Mouse (Mus musculus) intestine, postnatal 0 days (tissue): ENCODE results near the gene Wfdc6b. TPM values are rescaled to one million over a fixed set of nuclear protein-coding genes. Genes with fewer than 3 reads are reported as not detected.

Source experiments
- ATAC-seq: fragments of 200-750 bp; cut with Nextera tagmentation; 2 replicates; pipeline ENCODE4 v1.8.0; 2017; ENCODE audit warnings: mild to moderate bottlenecking, moderate TSS enrichment, moderate library complexity
- H3K27ac ChIP-seq: fragments of 300-500 bp; sonication (generic); 2 replicates; pipeline ENCODE4 v1.5.1; 2014; ENCODE audit warnings: mild to moderate bottlenecking, low read depth, low read length, moderate library complexity
- H3K27me3 ChIP-seq: fragments of 300-500 bp; sonication (generic); replicated peaks from 2 replicates; pipeline ENCODE4 v1.6.1; 2014; ENCODE audit warnings: low read length, mixed read lengths; ENCODE audit not compliant: control insufficient read depth, insufficient read depth
- H3K36me3 ChIP-seq: fragments of 300-500 bp; sonication (generic); 2 replicates; pipeline ENCODE4 v1.6.1; 2014; ENCODE audit warnings: mild to moderate bottlenecking, moderate library complexity; ENCODE audit not compliant: control insufficient read depth, insufficient read depth
- H3K4me1 ChIP-seq: fragments of 300-500 bp; sonication (generic); replicated peaks from 2 replicates; pipeline ENCODE4 v1.6.1; 2014; ENCODE audit warnings: antibody characterized with exemption, low read length, mixed read lengths; ENCODE audit not compliant: control insufficient read depth, insufficient read depth
- H3K4me2 ChIP-seq: fragments of 300-500 bp; sonication (generic); replicated peaks from 2 replicates; pipeline ENCODE4 v1.6.1; 2014; ENCODE audit warnings: low read depth, mild to moderate bottlenecking, moderate library complexity
- H3K4me3 ChIP-seq: fragments of 300-500 bp; sonication (generic); 2 replicates; pipeline ENCODE4 v1.5.1; 2014; ENCODE audit warnings: low read depth, low read length
- H3K9ac ChIP-seq: fragments of 300-500 bp; sonication (generic); 2 replicates; pipeline ENCODE4 v1.6.1; 2014; ENCODE audit warnings: mild to moderate bottlenecking, low read depth, low read length
- H3K9me3 ChIP-seq: fragments of 300-500 bp; sonication (generic); 2 replicates; pipeline ENCODE4 v1.6.1; 2016; ENCODE audit warnings: mixed run types; ENCODE audit not compliant: control insufficient read depth
- CTCF ChIP-seq: sonication (generic); IDR thresholded peaks from 2 replicates; pipeline ENCODE4 v1.5.1; 2016; ENCODE audit warnings: low read depth, mild to moderate bottlenecking, control low read depth, antibody characterized with exemption, moderate library complexity
- WGBS: fragments of 180-500 bp; shearing (Covaris S2); extraction: QIAGEN DNeasy Blood & Tissue Kit; methylation state at CpG from one replicate; pipeline ENCODE4 v1.1.7; 2014; 5-methylcytosine and 5-hydroxymethylcytosine counted together
- polyA plus RNA-seq: library from polyadenylated mRNA; unstranded; fragments of >200 nt; fragmentation: Nextera tagmentation; extraction: Ambion mirVana; gene quantifications from 2 replicates; pipeline ENCODE4 v1.2.1, GENCODE M21; 2015

Gene Wfdc6b
- polyA plus RNA-seq, 1 experiment from 2014 or later = not detected

DNA sequence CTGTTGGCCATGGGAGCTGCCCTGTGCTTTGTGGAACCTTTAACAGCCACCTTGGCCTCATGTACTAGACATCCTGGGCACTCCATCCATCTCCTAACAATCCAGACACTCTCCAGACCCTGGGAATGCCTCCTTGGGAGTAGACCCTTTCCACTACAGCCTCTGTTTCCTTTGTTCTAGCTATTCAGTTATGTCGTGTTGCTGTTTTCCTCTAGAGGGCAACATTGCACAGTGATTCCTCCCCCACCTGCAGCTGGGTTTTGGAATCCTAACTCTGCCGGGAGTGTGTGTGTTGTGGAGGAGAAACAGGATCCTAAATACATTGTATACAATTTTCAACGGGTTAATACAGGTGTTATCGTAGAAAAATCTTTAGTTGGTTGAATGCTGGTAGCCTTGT lies 21.3 kb upstream of the Wfdc6b start:
- Histone ChIP-seq H3K27me3 (no peaks in the 10 kb centered on the region), H3K4me3 (no peak overlapping the region), H3K36me3 (no peaks in the 10 kb centered on the region), H3K27ac (no peak overlapping the region), H3K9me3 (no peaks in the 10 kb centered on the region), H3K4me2 (no peak overlapping the region), H3K4me1 (no peaks in the 10 kb centered on the region), H3K9ac (no peak overlapping the region)
- ATAC-seq = no peak
- peak; percentile 86 for TF ChIP-seq CTCF
- 5% methylated on average over 4 of the region's 4 CpGs for WGBS

DNA sequence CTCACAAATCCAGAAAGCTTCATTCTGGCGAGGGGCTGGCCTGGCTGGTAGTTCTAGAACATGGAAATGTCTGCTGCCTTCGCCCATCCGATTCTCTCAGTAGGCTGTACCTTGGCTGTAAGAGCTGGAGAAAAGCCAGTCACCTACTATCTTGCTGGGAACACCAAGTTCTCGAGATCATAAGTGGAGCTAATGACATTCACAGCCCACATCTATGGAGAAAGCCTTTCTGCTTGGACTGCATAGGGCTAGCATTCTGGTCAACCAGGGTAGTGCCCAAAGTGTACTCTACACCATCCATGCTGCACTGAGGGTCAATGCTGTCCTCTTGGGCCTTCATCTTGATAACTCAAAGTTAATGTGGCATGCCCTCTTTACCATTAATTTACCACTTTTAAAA lies 19.8 kb upstream of the Wfdc6b start, which contains the start of gene Eppin:
Gene Eppin (minus strand): TSS at position 101 of the 400 bp plus-strand sequence.
- Histone ChIP-seq H3K27ac (no peak within 1 kb of the TSS), H3K9me3 (no peaks in the 10 kb centered on the region), H3K4me1 (no peaks in the 10 kb centered on the region), H3K4me2 (no peak within 1 kb of the TSS), H3K36me3 (no peaks in the 10 kb centered on the region), H3K4me3 (no peak within 1 kb of the TSS), H3K9ac (no peak within 1 kb of the TSS), H3K27me3 (no peaks in the 10 kb centered on the region)
- WGBS = 80% methylated on average over 4 of the region's 4 CpGs
- no peak for TF ChIP-seq CTCF
- ATAC-seq = no peak

DNA sequence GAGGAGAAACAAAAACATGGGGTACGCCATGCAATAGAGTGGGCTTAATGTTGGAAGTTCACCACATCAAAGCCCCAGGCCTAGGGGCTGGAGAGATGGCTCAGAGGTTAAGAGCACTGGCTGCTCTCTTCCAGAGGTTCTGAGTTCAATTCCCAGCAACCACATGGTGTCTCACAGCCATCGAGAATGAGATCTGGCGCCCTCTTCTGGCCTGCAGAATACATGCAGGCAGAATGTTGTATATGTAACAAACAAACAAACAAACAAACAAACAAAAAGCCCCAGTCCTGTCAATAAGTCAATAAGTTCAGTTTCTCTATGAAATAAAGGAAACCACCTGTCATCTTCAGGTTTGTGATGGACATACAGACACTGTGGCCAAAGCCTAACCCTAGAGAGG lies 13.1 kb upstream of the Wfdc6b start:
- Histone ChIP-seq H3K27ac (no peak overlapping the region), H3K4me2 (no peak overlapping the region), H3K9ac (no peak overlapping the region), H3K9me3 (no peaks in the 10 kb centered on the region), H3K27me3 (no peaks in the 10 kb centered on the region), H3K4me3 (no peak overlapping the region), H3K4me1 (no peaks in the 10 kb centered on the region), H3K36me3 (no peaks in the 10 kb centered on the region)
- WGBS = 65% methylated on average over 3 of the region's 3 CpGs
- peak; percentile 34; the same call in 1 of the 2 replicates for TF ChIP-seq CTCF
- no peak for ATAC-seq

DNA sequence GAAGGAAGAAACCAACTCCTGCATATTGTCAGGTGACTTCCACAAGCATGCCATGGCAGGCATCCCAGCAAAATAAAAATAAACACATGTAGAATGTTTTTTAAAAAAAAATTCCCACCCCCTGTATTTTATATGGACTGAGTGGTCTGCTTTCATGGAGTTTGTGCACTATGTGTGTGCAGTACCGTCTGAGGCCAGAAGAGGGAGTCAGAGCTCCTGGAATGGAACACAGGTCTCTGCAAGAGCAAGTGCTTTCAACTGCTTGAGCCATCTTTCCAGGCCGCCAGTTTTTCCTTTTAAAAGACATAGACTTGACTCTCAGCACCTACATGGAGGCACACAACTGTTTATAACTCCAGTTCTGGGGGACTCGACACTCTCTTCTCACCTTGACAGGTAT lies 9.8 kb upstream of the Wfdc6b start:
- Histone ChIP-seq H3K27ac (no peak overlapping the region), H3K4me1 (no peaks in the 10 kb centered on the region), H3K9me3 (no peaks in the 10 kb centered on the region), H3K27me3 (no peaks in the 10 kb centered on the region), H3K4me3 (no peak overlapping the region), H3K4me2 (no peak overlapping the region), H3K36me3 (no peaks in the 10 kb centered on the region), H3K9ac (no peak overlapping the region)
- 89% methylated on average over 3 of the region's 3 CpGs for WGBS
- no peak; the same call in 1 of the 2 replicates for TF ChIP-seq CTCF
- ATAC-seq = no peak

DNA sequence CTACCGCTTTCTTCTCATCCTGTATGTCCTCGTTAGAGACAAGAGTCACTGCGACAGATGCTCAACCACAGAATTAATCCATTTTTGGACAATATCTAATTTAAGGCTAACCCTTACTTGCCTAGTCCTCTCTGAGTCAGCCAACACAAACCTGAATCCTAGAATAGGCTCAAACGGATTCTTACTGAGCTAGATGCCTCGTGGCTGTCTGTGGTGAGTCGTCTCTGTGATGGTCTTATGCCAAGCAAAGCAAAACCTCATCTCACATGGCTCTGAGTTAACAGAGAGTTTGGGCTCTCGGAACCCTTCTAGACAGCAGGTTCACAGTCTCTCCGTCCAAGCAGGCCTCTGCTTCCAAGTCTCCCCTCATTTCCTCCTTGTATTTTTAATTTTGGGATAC lies 8.9 kb upstream of the Wfdc6b start:
- H3K36me3 ChIP-seq = no peaks in the 10 kb centered on the region
- WGBS = 95% methylated on average over 8 of the region's 8 CpGs
- ATAC-seq = no peak
- H3K4me1 ChIP-seq = no peaks in the 10 kb centered on the region
- H3K27me3 ChIP-seq = no peaks in the 10 kb centered on the region
- no peaks in the 10 kb centered on the region for H3K9me3 ChIP-seq
- H3K4me2 ChIP-seq = no peak overlapping the region
- H3K9ac ChIP-seq = no peak overlapping the region
- no peak overlapping the region for H3K4me3 ChIP-seq
- TF ChIP-seq CTCF = no peak
- H3K27ac ChIP-seq = no peak overlapping the region

DNA sequence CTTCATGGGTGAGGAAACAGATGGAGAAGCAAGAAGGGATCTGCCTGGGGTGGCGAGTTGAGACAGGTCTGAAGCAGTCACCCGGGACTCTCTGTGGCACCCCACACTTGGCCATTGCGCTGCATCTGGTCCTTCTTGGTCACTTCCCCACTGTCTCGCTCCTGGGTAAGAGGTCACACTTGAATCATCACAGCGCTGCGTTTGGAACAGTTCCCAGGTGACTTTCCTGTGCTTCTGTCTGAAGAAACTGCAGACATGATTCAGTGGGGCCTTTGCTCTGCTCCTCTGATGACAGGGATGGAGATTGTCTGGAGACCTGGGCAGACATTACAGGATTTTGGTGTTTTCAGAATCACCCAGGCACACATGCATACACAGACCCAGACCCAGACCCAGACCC lies 4.5 kb upstream of the Wfdc6b start:
- Histone ChIP-seq H3K4me3 (no peak overlapping the region), H3K4me1 (no peaks in the 10 kb centered on the region), H3K36me3 (no peaks in the 10 kb centered on the region), H3K27ac (no peak overlapping the region), H3K9ac (no peak overlapping the region), H3K4me2 (no peak overlapping the region), H3K9me3 (no peaks in the 10 kb centered on the region), H3K27me3 (no peaks in the 10 kb centered on the region)
- no peak for ATAC-seq
- TF ChIP-seq CTCF = no peak
- WGBS = 82% methylated on average over 6 of the region's 6 CpGs

DNA sequence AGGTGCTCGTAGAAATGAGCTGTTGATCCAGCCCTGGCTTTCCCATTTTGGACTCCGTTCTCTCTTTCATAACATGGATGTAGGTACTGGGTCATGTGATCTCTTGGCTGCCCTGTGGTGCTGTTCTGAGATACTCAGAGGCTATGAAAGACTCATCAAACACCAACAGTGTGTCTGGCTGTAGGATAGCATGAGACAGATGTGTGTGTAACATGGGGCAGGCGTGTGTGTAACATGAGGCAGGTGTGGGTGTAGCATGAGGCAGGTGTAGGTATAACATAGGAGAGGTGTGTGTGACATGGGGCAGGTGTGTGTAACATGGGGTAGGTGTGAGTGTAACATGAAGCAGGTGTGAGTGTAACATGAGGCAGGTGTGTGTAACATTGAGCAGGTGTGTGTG lies 2.1 kb downstream of the Wfdc6b start:
- Histone ChIP-seq H3K36me3 (no peaks in the 10 kb centered on the region), H3K9ac (no peak overlapping the region), H3K4me2 (no peak overlapping the region), H3K27ac (no peak overlapping the region), H3K27me3 (no peaks in the 10 kb centered on the region), H3K4me1 (no peaks in the 10 kb centered on the region), H3K9me3 (no peaks in the 10 kb centered on the region), H3K4me3 (no peak overlapping the region)
- no peak for ATAC-seq
- no peak for TF ChIP-seq CTCF
- WGBS = 88% methylated on average over 3 of the region's 3 CpGs
